Mouse (Mus musculus) monocyte, adult 2 months (primary cell): ENCODE measurements around the gene Edem2.
A peak's percentile ranks its signal among the peaks of the same experiment; 100 is the strongest.
"Not testable (repeated sequence)": the region's sequence is repeated elsewhere in the genome, so short reads cannot be mapped to it uniquely, and the experiment has no call there.

Source experiments
- DNase-seq, 2 experiments: peaks; one replicate each; pipeline ENCODE4 v3.0.0; 2022; ENCODE audit warnings: low spot score in 2 of 2, low read depth in 1 of 2

Edem2 gene

GRCm38 (mm10) chr2:155736936-155737335 is 7.7 kb upstream of the Edem2 start:
- DNase-seq, result no peak

GRCm38 (mm10) chr2:155735766-155736165 is 6.5 kb upstream of the Edem2 start, which contains the start of gene Gm17581:
Gene Gm17581, minus strand, starts transcription at chr2:155735866.
- DNase-seq, result not testable (repeated sequence)

DNA sequence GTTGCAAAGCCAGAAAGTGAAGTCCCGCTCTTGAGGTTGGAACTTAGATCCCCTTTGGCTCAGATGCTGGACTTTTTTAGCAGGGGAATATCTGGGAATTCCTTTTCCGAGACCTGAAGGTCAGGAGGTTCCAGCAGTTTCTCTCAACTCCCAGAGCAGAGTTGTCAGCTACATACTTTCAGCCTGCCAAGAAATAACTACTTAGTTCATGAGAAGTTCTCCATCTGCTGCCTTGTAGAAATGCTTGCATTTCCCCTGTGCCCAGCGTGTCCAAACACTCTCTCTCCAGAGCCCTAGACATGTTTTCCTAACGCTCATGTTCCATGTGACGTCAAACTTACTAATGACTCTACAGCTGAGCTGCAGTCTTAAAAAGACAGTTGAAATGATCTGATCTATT is 5.8 kb upstream of the Edem2 start:
- no peak for DNase-seq

- DNase-seq, result no peak
Measured at GRCm38 (mm10) chr2:155728742-155729141, 533 bp downstream of the Edem2 start.

GRCm38 (mm10) chr2:155727764-155728395 is 1.4 kb downstream of the Edem2 start:
- no peak for DNase-seq

- peak in 1 of 2 experiments; percentile 5 for DNase-seq
Measured at GRCm38 (mm10) chr2:155726302-155726701, 3.0 kb downstream of the Edem2 start.

DNA sequence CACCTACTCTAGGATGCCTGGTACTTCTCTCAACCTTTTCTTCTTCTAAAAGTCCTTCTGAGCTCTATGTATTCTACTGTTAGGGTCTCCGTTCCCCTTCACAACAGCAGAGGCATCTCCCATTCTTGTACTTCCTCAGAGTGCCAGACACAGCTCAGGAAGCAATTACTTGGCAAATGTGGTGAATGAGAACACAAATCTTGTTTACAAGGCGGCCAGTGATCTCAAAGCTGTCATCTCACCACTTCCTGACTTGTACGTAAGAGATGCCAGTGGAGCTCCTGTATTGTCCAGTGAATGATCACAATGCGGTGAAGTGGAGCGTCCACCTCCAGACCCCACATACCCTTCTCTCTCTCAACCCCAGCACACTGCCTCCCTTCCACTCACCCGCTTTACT is 4.7 kb downstream of the Edem2 start:
- no peak for DNase-seq

GRCm38 (mm10) chr2:155724036-155724435 is 5.2 kb downstream of the Edem2 start:
- no peak for DNase-seq

- no peak for DNase-seq
Measured at GRCm38 (mm10) chr2:155720585-155720984, 8.7 kb downstream of the Edem2 start.

GRCm38 (mm10) chr2:155717082-155717990 is 11.9 kb downstream of the Edem2 start:
- DNase-seq, result no peak

DNA sequence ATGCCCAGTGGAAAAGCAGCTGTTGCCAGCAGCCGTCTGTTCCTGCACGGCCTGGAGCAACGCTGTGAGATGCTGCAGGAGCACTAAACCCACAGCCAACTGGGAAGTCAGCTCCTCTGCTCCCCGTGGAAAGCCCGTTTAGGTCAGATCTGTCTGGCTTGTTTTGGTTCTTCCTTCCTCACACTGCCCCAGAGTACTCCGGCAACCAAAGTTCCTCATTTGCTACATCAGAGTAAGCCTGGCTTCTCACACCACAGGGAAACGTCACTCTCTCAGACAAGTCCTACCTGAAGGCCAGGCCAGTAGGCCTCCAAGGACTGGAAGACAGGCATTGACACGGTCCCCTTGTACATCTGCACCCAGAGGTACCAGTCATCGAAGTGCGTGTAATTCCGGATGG is 18.7 kb downstream of the Edem2 start:
- DNase-seq, result no peak

DNA sequence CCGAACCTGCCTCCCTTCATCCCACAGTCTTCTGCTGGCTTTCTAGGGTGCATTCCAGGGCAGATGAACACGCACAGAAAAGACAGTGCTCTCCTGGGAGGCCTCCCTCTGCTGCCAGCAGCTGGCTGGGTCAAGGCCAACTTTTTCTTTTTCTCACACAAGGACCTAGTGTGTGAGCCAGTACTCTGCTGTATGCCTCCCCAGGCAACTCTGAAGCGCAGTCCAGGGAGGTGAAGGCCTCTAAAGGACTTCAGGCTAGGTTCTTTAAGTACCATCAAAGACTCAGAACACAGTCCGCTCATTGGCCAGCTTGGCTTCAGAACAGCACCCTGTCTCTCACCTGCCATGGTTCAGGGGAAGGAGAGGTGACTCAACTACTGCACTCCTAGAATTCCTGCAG is 22.0 kb downstream of the Edem2 start:
- DNase-seq, result no peak

DNA sequence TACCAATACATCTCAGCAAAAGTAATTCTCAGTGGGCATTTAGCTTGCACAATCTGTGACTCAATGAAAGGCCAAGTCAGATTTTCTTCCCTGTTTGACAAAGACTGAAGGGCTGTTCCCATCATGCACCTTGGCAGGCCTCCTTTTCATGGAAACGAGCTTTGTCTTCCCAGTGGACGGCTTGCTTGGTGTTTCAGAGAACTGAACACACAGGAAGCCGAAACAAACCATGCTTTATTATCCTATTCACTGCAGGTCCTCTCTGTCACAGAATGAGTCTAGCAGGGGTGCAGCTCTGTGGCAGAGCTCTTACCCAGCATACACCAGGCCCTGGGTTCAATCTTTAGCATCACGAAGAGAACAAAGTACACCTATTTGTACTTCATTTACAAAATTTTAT is 25.6 kb downstream of the Edem2 start:
- DNase-seq, result no peak

DNA sequence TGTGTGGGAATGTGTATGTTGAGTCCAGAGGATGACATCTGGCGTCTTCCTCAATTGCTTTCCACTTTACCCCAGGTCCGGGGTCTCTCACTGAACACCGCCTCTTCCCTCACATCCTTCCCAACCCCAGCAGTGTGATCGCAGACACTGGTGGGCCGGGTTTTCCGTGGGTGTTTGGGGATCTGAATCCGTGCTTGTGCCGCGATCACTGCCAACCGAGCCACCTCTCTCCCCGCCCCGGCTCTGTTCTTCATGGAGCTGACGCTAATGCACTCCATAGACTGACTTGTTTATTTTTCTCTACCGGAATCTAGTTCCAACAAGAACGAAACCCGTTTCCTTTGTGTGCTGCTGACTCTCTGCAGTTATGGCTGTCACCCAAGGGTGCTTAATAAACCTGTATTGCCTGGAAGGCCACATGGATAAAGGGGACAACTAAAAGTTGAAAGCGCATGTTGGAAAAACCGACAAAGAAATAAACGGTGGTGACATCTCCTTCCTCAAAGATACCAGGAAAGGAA is 27.8 kb downstream of the Edem2 start:
- no peak for DNase-seq

DNA sequence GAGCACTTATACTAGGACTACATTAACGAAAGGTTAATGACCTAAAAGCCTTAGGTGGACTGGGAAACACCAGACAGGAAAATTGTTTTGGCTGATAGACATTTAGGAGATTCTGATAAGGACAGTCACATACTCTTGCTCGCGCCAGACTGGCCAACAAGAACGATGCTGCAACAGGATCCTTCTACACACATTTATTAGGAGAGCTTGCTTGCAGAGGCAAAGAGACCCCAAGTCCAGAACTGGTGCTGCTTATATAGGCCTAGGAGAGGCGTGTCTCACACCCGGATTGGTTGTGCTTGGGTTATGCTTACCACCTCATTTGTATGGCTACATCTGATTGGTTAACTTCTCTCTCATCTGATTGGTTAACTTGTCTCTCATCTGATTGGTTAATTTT is 30.8 kb downstream of the Edem2 start:
- DNase-seq, result not testable (repeated sequence)

DNA sequence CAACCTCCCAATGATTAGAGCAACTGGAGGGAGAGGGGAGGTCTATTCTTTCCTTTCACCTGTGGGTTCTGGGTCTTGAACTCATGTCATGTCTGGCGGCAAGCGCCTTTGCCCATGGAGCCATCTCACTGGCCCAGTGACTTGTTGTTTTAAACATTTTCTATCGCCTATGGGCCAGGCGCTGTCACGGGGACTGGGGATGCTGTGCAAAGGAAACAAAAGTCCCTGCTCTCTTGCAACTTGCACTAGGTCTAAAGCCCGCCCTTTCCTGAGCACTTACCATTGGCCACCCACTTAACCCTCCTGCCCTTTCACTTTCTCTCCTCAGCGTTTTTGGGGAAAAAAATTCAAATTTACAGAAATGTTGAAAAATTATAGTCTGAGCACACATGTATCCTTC is 32.4 kb downstream of the Edem2 start:
- DNase-seq, result no peak

DNA sequence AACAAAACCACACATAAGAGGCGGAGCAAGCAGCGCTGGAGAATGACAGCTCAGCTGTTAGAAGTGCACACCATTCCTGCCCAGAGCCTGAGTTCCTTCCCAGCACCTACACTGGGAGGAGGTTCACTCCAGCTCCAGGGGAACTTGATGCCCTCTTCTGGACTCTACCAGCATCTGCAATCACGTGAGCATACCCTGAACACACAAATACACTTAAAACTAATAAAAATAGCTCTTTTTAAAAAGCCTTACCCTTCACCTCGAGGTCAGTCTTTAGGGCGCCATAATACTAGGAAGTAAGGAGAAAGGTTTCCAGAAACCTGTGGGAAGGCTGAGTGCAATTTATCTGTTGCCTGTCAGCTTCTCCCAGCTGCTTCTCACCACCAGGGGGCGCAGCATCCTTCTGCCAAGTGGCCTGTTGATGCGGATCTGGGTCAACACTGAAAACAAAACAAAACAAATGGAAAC is 33.1 kb downstream of the Edem2 start:
- DNase-seq, result peak; percentile 58 to 75

DNA sequence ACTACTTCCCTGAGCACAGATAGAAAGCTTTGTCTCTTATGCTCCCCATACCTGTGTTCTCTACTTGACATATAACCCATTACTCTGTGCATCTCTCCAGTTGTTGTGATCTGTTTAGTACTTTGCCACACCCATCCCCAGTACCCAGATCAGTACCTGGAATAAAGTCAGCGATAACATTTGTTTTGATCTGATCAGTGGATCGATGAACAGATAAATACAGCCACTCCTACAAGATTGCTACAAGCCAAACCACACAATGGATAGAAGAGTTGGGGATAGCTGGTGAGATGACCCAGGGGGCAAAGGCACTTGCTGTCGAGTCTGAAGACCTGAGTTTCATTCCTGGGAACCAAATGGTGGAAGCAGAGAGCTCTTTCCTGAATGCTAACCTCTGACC is 34.0 kb downstream of the Edem2 start:
- DNase-seq, result no peak

DNA sequence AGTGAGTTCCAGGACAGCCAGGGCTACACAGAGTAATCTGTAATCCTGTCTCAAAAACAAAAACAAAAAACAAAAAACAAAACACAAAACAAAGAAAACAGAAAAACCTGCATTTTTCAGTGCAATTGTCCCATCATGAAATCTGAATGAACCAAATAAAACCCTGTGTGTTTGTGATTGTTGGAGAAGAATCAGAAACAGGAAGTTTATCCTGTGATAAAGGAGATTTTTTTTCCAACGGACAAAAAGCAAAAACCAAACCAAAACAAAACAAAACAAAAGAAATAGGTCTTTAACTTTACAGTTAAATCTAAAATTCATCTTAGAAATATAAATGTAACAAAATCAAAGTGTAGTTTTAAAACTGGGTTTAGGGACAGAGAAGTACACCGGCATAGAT is 34.7 kb downstream of the Edem2 start:
- DNase-seq, result no peak

- no peak for DNase-seq
Measured at GRCm38 (mm10) chr2:155693136-155693535, 36.1 kb downstream of the Edem2 start.

DNA sequence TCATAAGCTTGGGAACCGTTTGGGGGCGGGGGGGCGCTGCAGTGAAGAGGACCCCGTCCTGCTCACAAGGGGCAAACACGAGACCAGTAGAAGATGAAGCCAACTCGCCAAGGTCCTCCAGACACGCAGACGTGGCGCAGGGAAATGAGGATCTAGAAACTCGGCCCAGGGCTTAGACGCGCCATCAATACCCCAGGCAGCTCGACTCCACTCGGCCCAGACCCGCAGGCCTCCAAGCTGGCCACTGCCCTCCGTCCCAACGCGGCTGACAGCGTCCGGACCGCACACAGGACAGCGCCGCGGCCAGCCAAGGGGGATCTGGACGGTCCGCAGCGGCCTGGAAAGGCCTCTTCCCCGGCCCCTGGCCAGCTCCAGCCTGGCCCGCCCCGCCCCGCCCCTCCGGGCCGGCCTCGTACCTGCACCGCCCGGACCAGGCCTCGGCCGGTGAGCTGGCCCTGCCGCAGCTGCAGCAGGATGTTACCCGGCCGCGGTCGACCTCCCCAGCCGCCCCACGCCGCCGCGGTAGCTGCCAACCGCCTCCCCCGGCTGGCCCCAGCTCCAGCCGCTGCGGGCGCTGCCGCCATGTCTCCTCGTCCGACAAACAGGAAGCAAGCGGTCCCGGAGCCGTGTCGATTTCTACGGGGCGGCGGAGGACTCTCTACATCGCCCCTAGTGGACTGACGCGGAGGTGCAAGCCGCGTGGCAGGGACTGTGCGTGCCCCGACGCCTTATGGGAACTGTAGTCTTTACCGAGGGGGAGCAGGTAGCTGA is 37.4 kb downstream of the Edem2 start, which contains the start of gene Trpc4ap:
Trpc4ap (minus strand) TSS at position 662 of the 771 bp plus-strand sequence.
- peak; percentile 89 to 95 for DNase-seq
